Mouse (Mus musculus): ENCODE data around the gene Hbb-bs. TPM values are rescaled to one million over a fixed set of nuclear protein-coding genes. Genes with fewer than 3 reads are reported as not detected.
"Not testable (repeated sequence)": the region's sequence is repeated elsewhere in the genome, so short reads cannot be mapped to it uniquely, and the experiment has no call there.

Hbb-bs gene
- total RNA-seq, 1 experiment from 2014 or later: 2,100 TPM

DNA sequence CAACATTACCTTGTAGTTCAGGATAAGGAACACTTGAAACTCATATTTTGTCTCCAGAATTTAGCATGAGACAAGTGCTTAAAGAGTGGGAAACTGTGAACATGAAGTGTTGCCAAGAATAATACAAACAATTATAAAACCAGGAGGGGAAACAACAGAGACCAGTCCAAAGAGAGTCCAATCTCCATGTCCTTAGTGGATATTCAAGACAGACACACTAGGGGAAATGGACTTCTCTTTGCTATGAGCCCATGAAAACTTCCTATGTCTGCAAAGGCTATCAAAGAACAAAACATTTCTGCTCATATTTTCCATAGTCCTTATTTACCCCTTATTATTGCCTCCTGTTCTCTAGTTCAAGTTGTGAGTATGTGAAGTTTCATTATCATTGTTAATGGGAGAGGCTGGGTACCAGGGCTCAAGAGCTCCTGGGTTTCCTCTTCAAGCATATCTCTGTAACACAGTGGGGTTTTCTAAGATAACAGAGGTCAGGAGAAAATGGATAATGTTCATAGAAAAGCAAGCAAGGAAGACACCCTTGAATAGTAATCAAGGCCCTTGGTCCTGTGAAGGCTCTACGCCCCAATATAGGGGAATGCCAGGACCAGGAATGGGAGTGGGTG lies 16.6 kb downstream of the Hbb-bs start:
- DNase-seq: no peak

GRCm38 (mm10) chr7:103810746-103811145 lies 17.1 kb downstream of the Hbb-bs start:
- no peak for DNase-seq

- DNase-seq: no peak
Observed at GRCm38 (mm10) chr7:103810296-103810695, 17.6 kb downstream of the Hbb-bs start.

DNA sequence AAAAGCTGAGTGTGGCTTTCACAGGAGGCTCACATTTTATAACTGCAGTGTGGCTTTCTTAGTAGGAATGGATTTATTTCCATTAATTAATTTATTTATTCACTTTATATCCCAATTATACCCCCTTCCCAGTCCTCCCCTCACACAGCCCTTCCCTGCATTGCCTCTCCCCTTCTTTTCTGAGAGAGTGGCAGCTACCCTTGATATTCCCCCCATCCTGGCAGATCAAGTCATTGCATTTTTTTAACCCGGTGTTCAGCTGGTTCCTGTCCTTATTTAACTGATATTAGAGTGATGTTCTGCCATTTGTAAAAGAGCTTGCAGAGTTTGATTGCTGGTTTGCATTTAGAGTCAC lies 18.1 kb downstream of the Hbb-bs start:
- DNase-seq: no peak

DNA sequence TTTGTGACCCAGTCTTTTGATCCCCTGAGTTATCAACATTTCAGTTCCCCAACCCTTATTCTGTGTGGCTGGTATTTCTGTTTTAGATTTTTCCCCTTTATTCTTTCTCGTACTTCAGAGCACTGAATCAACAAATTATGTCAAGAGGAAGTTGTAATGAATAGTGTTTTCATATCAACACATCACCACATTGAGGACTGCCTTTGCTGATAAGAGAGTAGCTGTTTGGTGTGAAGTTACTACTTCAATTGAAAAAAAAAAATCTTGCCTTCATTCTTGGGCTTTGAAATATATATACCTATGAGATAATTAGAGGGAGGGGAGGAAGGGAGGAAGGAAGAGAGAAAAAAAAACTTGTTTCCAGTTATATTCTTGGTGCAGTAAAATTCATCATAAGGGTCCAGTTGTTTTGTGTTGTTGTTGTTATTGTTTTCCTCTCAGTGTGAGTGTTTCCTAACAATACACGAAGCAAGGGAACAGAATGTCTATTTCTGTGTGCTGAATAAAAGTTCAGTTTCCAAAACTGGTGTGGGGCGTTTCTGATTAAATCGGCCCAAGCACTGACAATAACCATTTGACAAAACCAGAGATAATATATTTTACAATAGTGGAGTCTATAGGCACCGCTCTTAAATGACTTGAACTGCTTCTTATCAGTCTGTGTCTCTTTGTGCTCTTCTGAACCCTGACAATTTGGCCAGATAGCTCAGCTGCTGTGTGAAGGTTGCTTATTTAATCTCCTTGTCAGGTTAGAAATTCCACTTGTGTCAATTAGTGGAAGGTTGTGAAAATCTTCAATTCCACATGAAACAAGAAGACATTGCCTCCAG lies 18.7 kb downstream of the Hbb-bs start:
- no peak for DNase-seq

- not testable (repeated sequence) for DNase-seq
Observed at GRCm38 (mm10) chr7:103808120-103808519, 19.8 kb downstream of the Hbb-bs start.

- no peak for DNase-seq
Observed at GRCm38 (mm10) chr7:103806856-103807255, 21.0 kb downstream of the Hbb-bs start.

- peak; percentile 0 for DNase-seq
Observed at GRCm38 (mm10) chr7:103792669-103793388, 35.1 kb downstream of the Hbb-bs start.

- DNase-seq: no peak
Observed at GRCm38 (mm10) chr7:103791721-103792120, 36.2 kb downstream of the Hbb-bs start, which contains the start of gene Olfr67. TSS of gene Olfr67 (minus strand) at chr7:103791821.

DNA sequence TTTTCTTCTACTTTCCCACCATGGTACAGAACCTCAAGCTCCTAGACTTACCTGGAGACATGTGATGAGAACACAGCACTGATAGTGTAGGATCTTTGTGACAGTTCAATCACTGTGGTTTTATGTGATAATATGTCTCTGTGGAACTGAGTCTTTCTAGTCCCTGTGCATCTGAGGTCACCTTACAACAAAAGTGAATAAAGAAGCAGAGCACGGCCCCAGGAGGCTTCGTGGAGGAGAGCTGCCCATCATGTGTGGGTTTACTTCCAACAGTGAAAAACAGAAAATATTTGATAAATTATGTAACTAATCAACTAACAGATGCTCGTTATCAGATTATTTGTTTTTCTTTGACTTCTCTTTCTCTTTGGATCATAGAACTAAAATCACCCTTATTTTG lies 48.3 kb downstream of the Hbb-bs start, which contains the start of gene Olfr68:
Olfr68 (minus strand) TSS at position 101 of the 400 bp plus-strand sequence.
- no peak for DNase-seq

- DNase-seq: not testable (repeated sequence)
Observed at GRCm38 (mm10) chr7:103777652-103778051, 50.2 kb downstream of the Hbb-bs start.

Other genes starting within 250 kb of the Hbb-bs start
- gene Olfr618, start 238.0 kb downstream of the Hbb-bs start, total RNA-seq (2021): not detected in 2 replicates
- gene Olfr619, start 227.5 kb downstream of the Hbb-bs start, total RNA-seq (2021): not detected in 2 replicates
- gene Olfr620, start 215.6 kb downstream of the Hbb-bs start, total RNA-seq (2021): not detected in 2 replicates
- not detected in 2 replicates for gene Olfr622, start 185.4 kb downstream of the Hbb-bs start, total RNA-seq (2021)
- gene Olfr623, start 164.4 kb downstream of the Hbb-bs start, total RNA-seq (2021): not detected in 2 replicates
- 0.06 TPM in 1 of 2 replicates, not detected in the other for gene Olfr624, start 156.9 kb downstream of the Hbb-bs start, total RNA-seq (2021)
- gene Olfr625-ps1, start 145.4 kb downstream of the Hbb-bs start, total RNA-seq (2021): not detected in 2 replicates
- not detected in 2 replicates for gene Olfr243, start 113.4 kb downstream of the Hbb-bs start, total RNA-seq (2021)
- not detected in 2 replicates for gene Olfr628, start 97.7 kb downstream of the Hbb-bs start, total RNA-seq (2021)
- gene Olfr629, start 83.2 kb downstream of the Hbb-bs start, total RNA-seq (2021): not detected in 2 replicates
- gene Olfr630, start 70.8 kb downstream of the Hbb-bs start, total RNA-seq (2021): not detected in 2 replicates
- not detected in 2 replicates for gene Olfr69, start 56.5 kb downstream of the Hbb-bs start, total RNA-seq (2021)
- gene Olfr68, start 48.4 kb downstream of the Hbb-bs start, total RNA-seq (2021): not detected in 2 replicates
- gene Olfr67, start 36.3 kb downstream of the Hbb-bs start, total RNA-seq (2021): not detected in 2 replicates
- 217 and 281 TPM in 2 replicates for gene Hbb-bt, start 14.1 kb downstream of the Hbb-bs start, total RNA-seq (2021)
- not detected in 2 replicates for gene Hbb-bh2, start 12.4 kb upstream of the Hbb-bs start, total RNA-seq (2021)
- gene Hbb-bh1, start 15.1 kb upstream of the Hbb-bs start, total RNA-seq (2021): not detected in 2 replicates
- not detected in 2 replicates for gene Hbb-y, start 25.1 kb upstream of the Hbb-bs start, total RNA-seq (2021)
- not detected in 2 replicates for gene Olfr66, start 58.2 kb upstream of the Hbb-bs start, total RNA-seq (2021)
- not detected in 2 replicates for gene Olfr64, start 66.4 kb upstream of the Hbb-bs start, total RNA-seq (2021)
- gene Olfr65, start 75.4 kb upstream of the Hbb-bs start, total RNA-seq (2021): not detected in 2 replicates
- not detected in 2 replicates for gene Olfr631, start 100.7 kb upstream of the Hbb-bs start, total RNA-seq (2021)
- not detected in 2 replicates for gene Olfr632, start 106.3 kb upstream of the Hbb-bs start, total RNA-seq (2021)
- gene Olfr633, start 116.3 kb upstream of the Hbb-bs start, total RNA-seq (2021): not detected in 2 replicates
- gene Olfr635, start 143.1 kb upstream of the Hbb-bs start, total RNA-seq (2021): 0.06 TPM in 1 of 2 replicates, not detected in the other
- gene Olfr638, start 170.7 kb upstream of the Hbb-bs start, total RNA-seq (2021): not detected in 2 replicates
- 0.06 TPM in 1 of 2 replicates, not detected in the other for gene Olfr639, start 189.2 kb upstream of the Hbb-bs start, total RNA-seq (2021)
- gene Olfr640, start 197.5 kb upstream of the Hbb-bs start, total RNA-seq (2021): not detected in 2 replicates
- not detected in 2 replicates for gene Olfr641, start 207.3 kb upstream of the Hbb-bs start, total RNA-seq (2021)
- gene Olfr642, start 224.6 kb upstream of the Hbb-bs start, total RNA-seq (2021): not detected in 2 replicates
- not detected in 2 replicates for gene 4930516K23Rik, start 233.3 kb upstream of the Hbb-bs start, total RNA-seq (2021)
- not detected in 2 replicates for gene Olfr644, start 243.8 kb upstream of the Hbb-bs start, total RNA-seq (2021)